Mouse (Mus musculus): ENCODE results near the gene Mob4. TPM values are rescaled to one million over a fixed set of nuclear protein-coding genes. Genes with fewer than 3 reads are reported as not detected.

Mob4 gene
- polyA plus RNA-seq, 1 experiment = 16.0 TPM

DNA sequence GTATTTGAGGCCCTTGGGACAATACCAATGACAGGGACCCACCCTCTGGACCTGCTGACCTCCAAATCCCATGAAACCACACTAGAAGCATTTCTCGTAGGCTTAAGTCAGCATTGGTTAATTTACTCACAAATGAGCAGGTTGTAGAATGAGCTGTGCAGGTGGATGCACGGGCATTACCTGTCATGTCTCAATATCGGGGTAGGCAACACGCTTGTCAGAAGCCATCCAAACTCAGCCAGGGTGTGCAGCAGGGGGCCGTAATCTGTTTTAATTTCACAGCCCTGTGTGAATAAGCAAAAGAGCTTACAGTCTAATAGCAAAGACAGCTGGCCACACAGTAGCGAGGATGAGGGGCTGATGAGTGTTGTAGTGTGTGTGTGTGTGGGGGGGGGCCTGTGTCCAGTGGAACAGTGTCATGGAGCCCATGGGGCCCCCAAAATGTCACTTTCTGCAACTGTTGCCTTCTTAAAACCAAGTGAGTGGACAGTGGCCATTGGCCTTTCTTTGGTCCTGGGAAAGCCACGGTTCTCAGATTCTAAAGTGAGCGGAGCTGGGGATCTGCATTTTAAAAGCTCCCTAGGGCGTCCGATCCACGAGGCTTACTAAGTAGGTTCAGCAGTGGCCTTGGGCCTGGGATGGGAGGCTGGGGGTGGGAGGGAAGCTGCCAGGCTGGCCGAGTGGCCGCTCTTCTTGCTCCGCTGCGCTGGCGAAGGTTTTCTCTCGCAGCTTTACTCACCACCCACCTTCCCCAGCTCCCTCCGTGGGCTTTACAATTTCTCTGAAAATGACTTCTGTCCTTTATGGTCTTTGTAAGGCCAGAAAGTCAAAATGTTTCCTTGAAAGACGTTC, 63.3 kb downstream of the Mob4 start:
- Histone ChIP-seq H3K4me1 (ENCODE audit: control insufficient read depth, insufficient read depth, low read length) (peaks cover 5% of the 10 kb centered on the region; the same call in 1 of the 2 replicates), H3K36me3 (ENCODE audit: control insufficient read depth, insufficient read depth, low read length) (no peaks in the 10 kb centered on the region), H3K4me3 (ENCODE audit: insufficient read depth, low read depth, low read length) (no peak overlapping the region), H3K27me3 (replicated peaks; ENCODE audit: control insufficient read depth, insufficient read depth, low read length) (no peaks in the 10 kb centered on the region), H3K27ac (ENCODE audit: insufficient read depth, low read depth, low read length) (no peak overlapping the region)
- no peak for TF ChIP-seq POLR2A (IDR thresholded peaks at IDR 0.05; ENCODE audit: low read depth, low read length)
- TF ChIP-seq CTCF (conservative IDR thresholded peaks at IDR 0.05; ENCODE audit: insufficient read depth, insufficient read length, low read depth, low read length) = no peak
- 78% methylated on average over 19 of the region's 19 CpGs for WGBS
- no peak for DNase-seq

- 91% methylated on average over 4 of the region's 4 CpGs for WGBS
- peaks cover 5% of the 10 kb centered on the region; the same call in 1 of the 2 replicates for H3K4me1 ChIP-seq (ENCODE audit: control insufficient read depth, insufficient read depth, low read length)
- H3K27me3 ChIP-seq (replicated peaks; ENCODE audit: control insufficient read depth, insufficient read depth, low read length) = no peaks in the 10 kb centered on the region
- H3K27ac ChIP-seq (ENCODE audit: insufficient read depth, low read depth, low read length) = no peak overlapping the region
- no peaks in the 10 kb centered on the region for H3K36me3 ChIP-seq (ENCODE audit: control insufficient read depth, insufficient read depth, low read length)
- no peak for DNase-seq
- no peak for TF ChIP-seq CTCF (conservative IDR thresholded peaks at IDR 0.05; ENCODE audit: insufficient read depth, insufficient read length, low read depth, low read length)
- TF ChIP-seq POLR2A (IDR thresholded peaks at IDR 0.05; ENCODE audit: low read depth, low read length) = no peak
- no peak overlapping the region for H3K4me3 ChIP-seq (ENCODE audit: insufficient read depth, low read depth, low read length)
Observed at GRCm38 (mm10) chr1:55195021-55195420, 64.0 kb downstream of the Mob4 start.

- Histone ChIP-seq H3K36me3 (ENCODE audit: control insufficient read depth, insufficient read depth, low read length) (no peaks in the 10 kb centered on the region), H3K27ac (ENCODE audit: insufficient read depth, low read depth, low read length) (no peak overlapping the region), H3K27me3 (replicated peaks; ENCODE audit: control insufficient read depth, insufficient read depth, low read length) (no peaks in the 10 kb centered on the region), H3K4me3 (ENCODE audit: insufficient read depth, low read depth, low read length) (no peak overlapping the region), H3K4me1 (ENCODE audit: control insufficient read depth, insufficient read depth, low read length) (peaks cover 5% of the 10 kb centered on the region; the same call in 1 of the 2 replicates)
- WGBS = 70% methylated on average over 6 of the region's 6 CpGs
- TF ChIP-seq POLR2A (IDR thresholded peaks at IDR 0.05; ENCODE audit: low read depth, low read length) = no peak
- TF ChIP-seq CTCF (conservative IDR thresholded peaks at IDR 0.05; ENCODE audit: insufficient read depth, insufficient read length, low read depth, low read length) = no peak
- no peak for DNase-seq
Observed at GRCm38 (mm10) chr1:55196327-55197003, 65.4 kb downstream of the Mob4 start.

DNA sequence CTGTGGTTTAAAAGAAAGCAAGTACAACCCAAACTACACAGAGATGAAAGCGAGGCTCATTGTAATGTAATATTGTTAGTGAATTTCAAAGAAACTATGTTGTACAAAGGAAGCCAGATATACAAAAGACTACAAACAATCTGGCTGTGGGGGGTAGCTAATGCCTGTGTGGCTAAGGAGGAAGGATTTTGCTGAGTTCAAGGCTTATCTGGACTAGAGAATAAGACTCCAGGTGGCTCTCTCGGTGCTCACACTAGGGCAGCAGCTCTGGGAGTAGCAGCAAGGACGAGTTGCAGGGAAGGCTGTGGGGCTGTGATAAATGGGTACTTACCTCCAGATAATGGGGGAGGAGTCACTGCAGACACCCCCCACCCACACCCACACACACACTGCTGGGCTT, 67.7 kb downstream of the Mob4 start:
- no peaks in the 10 kb centered on the region for H3K27me3 ChIP-seq (replicated peaks; ENCODE audit: control insufficient read depth, insufficient read depth, low read length)
- H3K27ac ChIP-seq (ENCODE audit: insufficient read depth, low read depth, low read length) = no peak overlapping the region
- TF ChIP-seq CTCF (conservative IDR thresholded peaks at IDR 0.05; ENCODE audit: insufficient read depth, insufficient read length, low read depth, low read length) = no peak
- TF ChIP-seq POLR2A (IDR thresholded peaks at IDR 0.05; ENCODE audit: low read depth, low read length) = no peak
- no peak for DNase-seq
- H3K36me3 ChIP-seq (ENCODE audit: control insufficient read depth, insufficient read depth, low read length) = no peaks in the 10 kb centered on the region
- no peaks in the 10 kb centered on the region; the same call in 1 of the 2 replicates for H3K4me1 ChIP-seq (ENCODE audit: control insufficient read depth, insufficient read depth, low read length)
- no peak overlapping the region for H3K4me3 ChIP-seq (ENCODE audit: insufficient read depth, low read depth, low read length)
- WGBS = 60% methylated on average over 3 of the region's 3 CpGs

GRCm38 (mm10) chr1:55201850-55202752, 71.1 kb downstream of the Mob4 start:
- Histone ChIP-seq H3K4me3 (ENCODE audit: insufficient read depth, low read depth, low read length) (no peak overlapping the region), H3K27ac (ENCODE audit: insufficient read depth, low read depth, low read length) (peak overlapping the region; percentile 5)
- 64% methylated on average over 18 of the region's 18 CpGs for WGBS

More at GRCm38 (mm10) chr1:55201850-55202752, 71.1 kb downstream of the Mob4 start:
- no peaks in the 10 kb centered on the region for H3K27me3 ChIP-seq (replicated peaks; ENCODE audit: control insufficient read depth, insufficient read depth, low read length)
- peak; percentile 47 for DNase-seq
- TF ChIP-seq CTCF (conservative IDR thresholded peaks at IDR 0.05; ENCODE audit: insufficient read depth, insufficient read length, low read depth, low read length) (no peak), POLR2A (IDR thresholded peaks at IDR 0.05; ENCODE audit: low read depth, low read length) (no peak)
- H3K4me1 ChIP-seq (ENCODE audit: control insufficient read depth, insufficient read depth, low read length) = no peaks in the 10 kb centered on the region; the same call in 1 of the 2 replicates
- H3K36me3 ChIP-seq (ENCODE audit: control insufficient read depth, insufficient read depth, low read length) = no peaks in the 10 kb centered on the region

Other genes with a start within 250 kb of the Mob4 start
- gene Ankrd44, start 204.8 kb upstream of the Mob4 start, polyA plus RNA-seq (2012; rRNA removed) = 14.0 and 17.8 TPM in 2 replicates
- 24.3 and 33.6 TPM in 2 replicates for gene Sf3b1, start 103.8 kb upstream of the Mob4 start, polyA plus RNA-seq (2012; rRNA removed)
- gene Coq10b, start 78.5 kb upstream of the Mob4 start, polyA plus RNA-seq (2012; rRNA removed) = 16.2 and 20.7 TPM in 2 replicates
- 46.2 and 90.1 TPM in 2 replicates for gene Hspe1, start 43.1 kb upstream of the Mob4 start, polyA plus RNA-seq (2012; rRNA removed)
- gene Hspd1, start 43.0 kb upstream of the Mob4 start, polyA plus RNA-seq (2012; rRNA removed) = 66.8 and 99.8 TPM in 2 replicates
- 1.7 and 2.2 TPM in 2 replicates for gene Rftn2, start 95.6 kb downstream of the Mob4 start, polyA plus RNA-seq (2012; rRNA removed)
- 1.6 and 1.9 TPM in 2 replicates for gene Mars2, start 105.9 kb downstream of the Mob4 start, polyA plus RNA-seq (2012; rRNA removed)
- gene Boll, start 232.2 kb downstream of the Mob4 start, polyA plus RNA-seq (2012; rRNA removed) = 0.09 and 0.26 TPM in 2 replicates

All from kidney, adult 2 months (tissue).